Mouse (Mus musculus): ENCODE data around the gene Timm10. TPM values are rescaled to one million over a fixed set of nuclear protein-coding genes. Genes with fewer than 3 reads are reported as not detected.
"Not testable (repeated sequence)": the region's sequence is repeated elsewhere in the genome, so short reads cannot be mapped to it uniquely, and the experiment has no call there.

Timm10 gene
- total RNA-seq (2015) (17.7 and 18.6 TPM in 2 replicates), total RNA-seq (2017) (14.2 and 19.8 TPM in 2 replicates)

DNA sequence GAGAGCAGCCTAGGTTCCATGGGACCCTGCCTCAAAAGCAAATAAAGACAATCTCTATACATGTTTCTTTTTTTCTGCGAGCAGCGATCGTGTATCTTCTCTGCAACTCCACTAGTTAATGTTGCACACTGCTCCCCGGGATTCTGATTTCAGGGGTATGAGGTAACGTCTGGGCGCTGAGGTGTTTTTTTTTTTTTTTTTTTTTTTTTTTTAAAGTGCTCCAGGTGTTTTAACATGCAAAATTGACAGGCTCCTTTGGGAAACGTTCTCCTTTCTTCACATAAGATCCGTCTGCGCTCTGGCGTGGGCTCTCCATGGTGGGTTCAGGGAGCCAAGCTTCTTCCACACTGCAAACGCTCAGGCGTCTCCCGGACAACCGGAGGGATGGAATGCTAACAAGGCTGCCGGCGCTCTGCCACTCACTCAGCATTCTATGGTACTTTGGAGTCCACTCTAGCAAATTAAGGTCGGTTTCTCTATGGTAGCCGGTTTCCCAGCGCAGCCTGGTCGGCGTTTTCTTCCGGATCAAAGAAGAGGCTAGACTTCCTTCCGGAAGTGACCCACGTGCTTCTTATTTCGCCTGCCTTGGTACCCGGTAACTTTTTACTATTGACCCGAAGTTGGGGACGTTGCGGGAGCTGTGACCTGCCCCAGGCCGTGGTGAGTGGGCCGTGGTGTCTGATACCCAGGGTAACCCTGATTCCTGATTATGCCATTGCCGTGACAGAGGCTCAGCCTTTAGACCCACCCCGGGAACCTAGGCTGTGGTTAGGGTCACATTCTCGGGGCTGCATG lies at the start of gene Timm10:
TSS of gene Timm10 (plus strand) at position 510 of the 795 bp plus-strand sequence.
- peak; percentile 91 for ATAC-seq (ENCODE audit: poor library complexity, severe bottlenecking)

GRCm38 (mm10) chr2:84777706-84778105 lies 49.1 kb upstream of the Timm10 start:
- no peak for ATAC-seq (ENCODE audit: poor library complexity, severe bottlenecking)

- ATAC-seq (ENCODE audit: poor library complexity, severe bottlenecking): peak; percentile 85
Measured at GRCm38 (mm10) chr2:84779210-84779609, 47.6 kb upstream of the Timm10 start.

DNA sequence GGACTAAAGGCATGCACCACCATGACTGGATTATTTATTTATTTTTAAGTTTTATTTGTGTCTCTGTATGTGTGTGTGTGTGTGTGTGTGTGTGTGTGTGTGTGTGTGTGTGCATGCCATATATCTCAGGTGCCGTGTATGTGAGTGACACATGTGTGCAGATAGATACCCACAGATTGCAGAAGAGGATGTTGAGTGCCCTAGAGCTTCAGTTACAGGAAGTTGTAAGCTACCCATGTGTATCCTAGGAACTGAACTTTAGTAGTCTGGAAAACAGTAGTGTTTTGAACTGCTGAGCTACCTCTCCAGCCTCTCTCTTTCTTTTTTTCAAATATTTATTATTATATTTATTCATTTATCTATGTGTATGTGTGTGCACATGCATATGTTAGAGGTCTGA lies 43.5 kb upstream of the Timm10 start:
- peak; percentile 56 for ATAC-seq (ENCODE audit: poor library complexity, severe bottlenecking)

DNA sequence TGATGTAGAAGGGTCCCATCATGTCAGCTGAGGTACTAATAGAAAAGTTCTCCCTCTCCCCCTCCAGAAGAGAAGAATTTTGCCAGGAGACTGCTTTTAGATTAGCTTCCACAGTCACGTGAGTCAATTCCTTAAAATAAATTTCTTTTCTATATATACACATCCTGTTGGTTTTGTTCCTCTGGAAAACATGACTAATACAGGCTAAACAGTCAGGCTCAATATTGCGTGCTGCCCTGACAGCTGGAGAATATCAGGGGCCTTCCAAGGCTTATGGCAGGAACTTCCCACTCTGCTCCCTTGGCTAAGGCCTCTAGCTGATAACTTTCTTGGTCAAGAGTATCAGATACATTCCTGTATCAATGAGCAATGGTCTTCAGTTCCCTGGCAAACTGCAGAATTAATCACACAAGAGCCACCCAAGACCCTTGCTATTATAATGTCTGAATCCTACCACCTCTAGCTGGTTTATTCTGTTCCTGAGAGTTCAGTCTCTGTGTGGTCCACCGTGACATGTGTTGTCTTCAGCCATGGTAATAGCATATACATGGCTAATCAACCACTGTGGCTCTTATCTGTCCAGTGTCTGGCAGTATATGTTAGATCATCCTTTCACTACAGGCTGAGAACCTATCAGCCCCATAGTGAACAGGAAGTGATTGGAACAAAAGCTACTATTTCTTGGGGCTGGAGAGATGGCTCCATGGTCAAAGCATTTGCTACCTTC lies 42.8 kb upstream of the Timm10 start:
- no peak for ATAC-seq (ENCODE audit: poor library complexity, severe bottlenecking)

- peak; percentile 70 for ATAC-seq (ENCODE audit: poor library complexity, severe bottlenecking)
Measured at GRCm38 (mm10) chr2:84788316-84788715, 38.5 kb upstream of the Timm10 start.

- ATAC-seq (ENCODE audit: poor library complexity, severe bottlenecking): no peak
Measured at GRCm38 (mm10) chr2:84790418-84790817, 36.4 kb upstream of the Timm10 start.

GRCm38 (mm10) chr2:84792516-84792915 lies 34.3 kb upstream of the Timm10 start:
- no peak for ATAC-seq (ENCODE audit: poor library complexity, severe bottlenecking)

- no peak for ATAC-seq (ENCODE audit: poor library complexity, severe bottlenecking)
Measured at GRCm38 (mm10) chr2:84793154-84793553, 33.6 kb upstream of the Timm10 start.

GRCm38 (mm10) chr2:84793871-84794270 lies 32.9 kb upstream of the Timm10 start:
- ATAC-seq (ENCODE audit: poor library complexity, severe bottlenecking): 0 out of 2 replicates have a peak, but pooled peaks have one; percentile 21

DNA sequence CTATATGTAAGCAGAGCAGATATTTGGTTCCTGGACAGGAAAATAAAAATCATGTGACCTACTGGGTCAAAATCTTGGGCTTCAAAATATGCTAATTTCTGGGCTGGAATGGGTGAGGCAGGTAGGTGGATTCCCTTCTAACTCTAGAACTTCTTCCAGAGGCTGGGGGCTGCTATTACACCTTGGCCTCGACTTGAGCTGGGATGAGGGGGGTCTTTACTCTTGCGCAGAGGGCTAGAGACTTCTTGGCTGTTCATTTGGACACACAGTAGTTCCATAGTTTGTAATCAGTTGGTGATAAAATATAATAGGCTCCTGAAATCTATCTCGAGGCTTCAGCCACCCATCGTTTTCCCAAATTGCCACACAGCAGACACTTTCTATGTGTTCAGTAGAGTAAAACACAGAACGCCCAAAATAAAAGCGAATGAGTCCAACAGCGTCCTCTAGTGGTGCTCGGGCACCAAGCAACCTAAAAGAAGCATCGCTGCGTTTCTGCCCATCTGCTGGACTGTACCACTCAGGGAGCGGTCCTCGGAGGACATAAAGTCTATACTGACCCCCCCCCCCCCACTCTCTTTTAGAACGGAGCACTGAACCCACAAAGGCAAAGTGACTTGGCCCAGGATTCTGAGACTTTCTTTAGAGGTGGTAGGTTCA lies 28.8 kb upstream of the Timm10 start:
- peak; percentile 62 for ATAC-seq (ENCODE audit: poor library complexity, severe bottlenecking)

GRCm38 (mm10) chr2:84798493-84798921 lies 28.3 kb upstream of the Timm10 start, which contains the start of gene Ube2l6:
TSS of gene Ube2l6 (plus strand) at chr2:84798828.
- ATAC-seq (ENCODE audit: poor library complexity, severe bottlenecking): peak; percentile 61

GRCm38 (mm10) chr2:84799041-84799561 lies 27.7 kb upstream of the Timm10 start:
- ATAC-seq (ENCODE audit: poor library complexity, severe bottlenecking): peak; percentile 79

GRCm38 (mm10) chr2:84800304-84800703 lies 26.5 kb upstream of the Timm10 start:
- no peak for ATAC-seq (ENCODE audit: poor library complexity, severe bottlenecking)

GRCm38 (mm10) chr2:84801223-84801622 lies 25.6 kb upstream of the Timm10 start:
- ATAC-seq (ENCODE audit: poor library complexity, severe bottlenecking): not testable (repeated sequence)

- peak; percentile 56 for ATAC-seq (ENCODE audit: poor library complexity, severe bottlenecking)
Measured at GRCm38 (mm10) chr2:84803963-84804362, 22.8 kb upstream of the Timm10 start.

DNA sequence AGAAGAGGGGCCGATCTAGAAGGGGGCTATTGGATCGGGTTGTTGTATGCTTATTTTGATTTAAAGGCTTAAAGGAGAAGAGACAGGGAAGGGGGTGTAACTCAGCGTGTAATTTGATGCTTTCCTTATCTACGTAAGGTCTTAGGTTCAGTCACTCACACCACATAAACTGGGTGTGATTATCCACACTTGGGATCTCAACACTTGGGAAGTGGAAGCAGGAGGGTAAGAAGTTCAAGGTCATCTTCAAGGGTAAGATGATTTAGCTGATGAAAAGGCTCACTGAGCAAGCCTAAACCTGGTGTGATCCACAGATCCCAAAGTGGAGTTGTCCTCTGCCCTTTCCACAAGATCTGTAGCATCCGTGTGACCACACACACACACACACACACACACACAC lies 20.3 kb upstream of the Timm10 start:
- no peak for ATAC-seq (ENCODE audit: poor library complexity, severe bottlenecking)

GRCm38 (mm10) chr2:84809330-84809729 lies 17.5 kb upstream of the Timm10 start:
- ATAC-seq (ENCODE audit: poor library complexity, severe bottlenecking): no peak

GRCm38 (mm10) chr2:84810526-84810885 lies 16.3 kb upstream of the Timm10 start:
- ATAC-seq (ENCODE audit: poor library complexity, severe bottlenecking): 0 out of 2 replicates have a peak, but pooled peaks have one; percentile 2

GRCm38 (mm10) chr2:84810886-84811577 lies 15.8 kb upstream of the Timm10 start:
- ATAC-seq (ENCODE audit: poor library complexity, severe bottlenecking): peak; percentile 92
